Mouse (Mus musculus) heart, embryonic 11.5 days (tissue): ENCODE measurements around the gene Sar1b. TPM values are rescaled to one million over a fixed set of nuclear protein-coding genes. Genes with fewer than 3 reads are reported as not detected.

ENCODE experiments used
- ATAC-seq: fragments of 200-750 bp; cut with Nextera tagmentation; replicated peaks from 2 replicates; pipeline ENCODE4 v1.8.0; 2017; ENCODE audit warnings: moderate library complexity; ENCODE audit not compliant: insufficient number of reproducible peaks, low FRiP score, low TSS enrichment
- H3K27ac ChIP-seq: fragments of 300-500 bp; sonication (generic); 2 replicates; pipeline ENCODE4 v1.5.1; 2014; ENCODE audit warnings: mild to moderate bottlenecking, low read depth, low read length
- H3K27me3 ChIP-seq: fragments of 300-500 bp; sonication (generic); 2 replicates; pipeline ENCODE4 v1.6.1; 2014; ENCODE audit warnings: mild to moderate bottlenecking, low read length, mixed read lengths; ENCODE audit not compliant: control insufficient read depth, insufficient read depth
- H3K36me3 ChIP-seq: fragments of 300-500 bp; sonication (generic); 2 replicates; pipeline ENCODE4 v1.6.1; 2014; ENCODE audit warnings: mild to moderate bottlenecking, low read length, moderate library complexity, mixed read lengths; ENCODE audit not compliant: control insufficient read depth, insufficient read depth
- H3K4me1 ChIP-seq: fragments of 300-500 bp; sonication (generic); 2 replicates; pipeline ENCODE4 v1.6.1; 2014; ENCODE audit warnings: low read length; ENCODE audit not compliant: control insufficient read depth, insufficient read depth
- H3K4me2 ChIP-seq: fragments of 300-500 bp; sonication (generic); 2 replicates; pipeline ENCODE4 v1.6.1; 2014; ENCODE audit warnings: mild to moderate bottlenecking, moderate library complexity
- H3K4me3 ChIP-seq: fragments of 300-500 bp; sonication (generic); 2 replicates; pipeline ENCODE4 v1.5.1; 2014; ENCODE audit warnings: low read depth, low read length
- H3K9ac ChIP-seq: fragments of 300-500 bp; sonication (generic); 2 replicates; pipeline ENCODE4 v1.6.1; 2014; ENCODE audit warnings: mild to moderate bottlenecking, low read depth, low read length, moderate library complexity
- H3K9me3 ChIP-seq: fragments of 300-500 bp; sonication (generic); replicated peaks from 2 replicates; pipeline ENCODE4 v1.6.1; 2016; ENCODE audit warnings: low read length; ENCODE audit not compliant: control insufficient read depth
- WGBS: fragments of 180-500 bp; shearing (Covaris S2); extraction: QIAGEN DNeasy Blood & Tissue Kit; methylation state at CpG from one replicate; pipeline ENCODE4 v1.1.7; 2014; ENCODE audit not compliant: insufficient replicate concordance; 5-methylcytosine and 5-hydroxymethylcytosine counted together
- polyA plus RNA-seq: library from polyadenylated mRNA; unstranded; fragments of >200 nt; fragmentation: Nextera tagmentation; extraction: Ambion mirVana; gene quantifications from 2 replicates; pipeline ENCODE4 v1.2.1, GENCODE M21; 2014

Gene Sar1b
- polyA plus RNA-seq, 1 experiment from 2014 or later, result 136 TPM

GRCm38 (mm10) chr11:51763955-51764354 lies 468 bp downstream of the Sar1b start:
- peaks cover 3% of the 10 kb centered on the region; the same call in 1 of the 2 replicates for H3K27me3 ChIP-seq
- WGBS, result 5% methylated on average over 13 of the region's 13 CpGs
- no peaks in the 10 kb centered on the region for H3K9me3 ChIP-seq
- peaks cover 8% of the 10 kb centered on the region for H3K4me1 ChIP-seq
- ATAC-seq, result no peak
- no peak overlapping the region for H3K27ac ChIP-seq
- peak overlapping the region; percentile 91 for H3K9ac ChIP-seq
- peak overlapping the region; percentile 87 for H3K4me2 ChIP-seq
- no peaks in the 10 kb centered on the region for H3K36me3 ChIP-seq
- peak overlapping the region; percentile 99 for H3K4me3 ChIP-seq

GRCm38 (mm10) chr11:51764816-51765215 lies 1.3 kb downstream of the Sar1b start:
- H3K4me1 ChIP-seq, result peaks cover 8% of the 10 kb centered on the region
- 77% methylated on average over 4 of the region's 4 CpGs for WGBS
- H3K4me3 ChIP-seq, result peak overlapping the region; percentile 99; the same call in 1 of the 2 replicates
- peak overlapping the region; percentile 87; the same call in 1 of the 2 replicates for H3K4me2 ChIP-seq
- no peak overlapping the region for H3K27ac ChIP-seq
- peaks cover 3% of the 10 kb centered on the region; the same call in 1 of the 2 replicates for H3K27me3 ChIP-seq
- no peak overlapping the region for H3K9ac ChIP-seq
- ATAC-seq, result no peak
- H3K36me3 ChIP-seq, result no peaks in the 10 kb centered on the region
- no peaks in the 10 kb centered on the region for H3K9me3 ChIP-seq

GRCm38 (mm10) chr11:51767579-51768220 lies 4.2 kb downstream of the Sar1b start:
- H3K36me3 ChIP-seq, result no peaks in the 10 kb centered on the region
- H3K27me3 ChIP-seq, result no peaks in the 10 kb centered on the region
- peaks cover 8% of the 10 kb centered on the region for H3K4me1 ChIP-seq
- H3K27ac ChIP-seq, result no peak overlapping the region
- WGBS, result 67% methylated on average over 8 of the region's 8 CpGs
- H3K4me2 ChIP-seq, result no peak overlapping the region
- H3K9ac ChIP-seq, result no peak overlapping the region
- H3K9me3 ChIP-seq, result no peaks in the 10 kb centered on the region
- H3K4me3 ChIP-seq, result no peak overlapping the region
- ATAC-seq, result no peak

- Histone ChIP-seq H3K36me3 (no peaks in the 10 kb centered on the region), H3K9ac (no peak overlapping the region), H3K27me3 (no peaks in the 10 kb centered on the region), H3K4me3 (no peak overlapping the region), H3K9me3 (no peaks in the 10 kb centered on the region), H3K4me1 (peaks cover 8% of the 10 kb centered on the region), H3K27ac (0 out of 2 replicates have a peak overlapping the region, but pooled peaks have one; percentile 15), H3K4me2 (no peak overlapping the region)
- 65% methylated on average over 5 of the region's 5 CpGs for WGBS
- ATAC-seq, result no peak
These were observed 4.8 kb downstream of the Sar1b start for GRCm38 (mm10) chr11:51768296-51768695.

- H3K27ac ChIP-seq, result no peak overlapping the region
- peaks cover 5% of the 10 kb centered on the region for H3K36me3 ChIP-seq
- H3K27me3 ChIP-seq, result no peaks in the 10 kb centered on the region
- H3K4me3 ChIP-seq, result no peak overlapping the region
- H3K9ac ChIP-seq, result no peak overlapping the region
- no peak overlapping the region for H3K4me2 ChIP-seq
- no peak for ATAC-seq
- H3K9me3 ChIP-seq, result no peaks in the 10 kb centered on the region
- 86% methylated on average over 3 of the region's 3 CpGs for WGBS
- H3K4me1 ChIP-seq, result no peaks in the 10 kb centered on the region
These were observed 12.0 kb downstream of the Sar1b start for GRCm38 (mm10) chr11:51775507-51775906.

GRCm38 (mm10) chr11:51777478-51777877 lies 14.0 kb downstream of the Sar1b start:
- H3K9ac ChIP-seq, result no peak overlapping the region
- no peaks in the 10 kb centered on the region for H3K9me3 ChIP-seq
- H3K4me1 ChIP-seq, result no peaks in the 10 kb centered on the region
- no peak overlapping the region for H3K27ac ChIP-seq
- 89% methylated on average over 5 of the region's 5 CpGs for WGBS
- no peak for ATAC-seq
- no peaks in the 10 kb centered on the region for H3K27me3 ChIP-seq
- no peak overlapping the region for H3K4me3 ChIP-seq
- H3K36me3 ChIP-seq, result peaks cover 7% of the 10 kb centered on the region
- no peak overlapping the region for H3K4me2 ChIP-seq

GRCm38 (mm10) chr11:51780773-51781267 lies 17.3 kb downstream of the Sar1b start:
- Histone ChIP-seq H3K9me3 (no peaks in the 10 kb centered on the region), H3K36me3 (peaks cover 13% of the 10 kb centered on the region)

GRCm38 (mm10) chr11:51782721-51783120 lies 19.2 kb downstream of the Sar1b start:
- peaks cover 18% of the 10 kb centered on the region for H3K36me3 ChIP-seq
- no peak for ATAC-seq
- H3K27me3 ChIP-seq, result no peaks in the 10 kb centered on the region
- H3K4me3 ChIP-seq, result no peak overlapping the region
- H3K4me1 ChIP-seq, result no peaks in the 10 kb centered on the region
- WGBS, result 86% methylated on average over 6 of the region's 6 CpGs
- no peak overlapping the region for H3K4me2 ChIP-seq
- no peak overlapping the region for H3K27ac ChIP-seq
- H3K9me3 ChIP-seq, result no peaks in the 10 kb centered on the region
- no peak overlapping the region for H3K9ac ChIP-seq

More at GRCm38 (mm10) chr11:51780773-51781267, 17.3 kb downstream of the Sar1b start:
- Histone ChIP-seq H3K4me2 (no peak overlapping the region), H3K4me3 (no peak overlapping the region), H3K9ac (no peak overlapping the region), H3K4me1 (no peaks in the 10 kb centered on the region), H3K27ac (no peak overlapping the region), H3K27me3 (no peaks in the 10 kb centered on the region)
- 84% methylated on average over 9 of the region's 9 CpGs for WGBS
- no peak for ATAC-seq

- WGBS, result 89% methylated on average over 6 of the region's 6 CpGs
- no peaks in the 10 kb centered on the region for H3K4me1 ChIP-seq
- no peak overlapping the region for H3K27ac ChIP-seq
- H3K4me3 ChIP-seq, result no peak overlapping the region
- H3K36me3 ChIP-seq, result peaks cover 16% of the 10 kb centered on the region
- no peaks in the 10 kb centered on the region for H3K9me3 ChIP-seq
- H3K9ac ChIP-seq, result no peak overlapping the region
- H3K27me3 ChIP-seq, result no peaks in the 10 kb centered on the region
- ATAC-seq, result no peak
- no peak overlapping the region for H3K4me2 ChIP-seq
These were observed 22.4 kb downstream of the Sar1b start for GRCm38 (mm10) chr11:51785926-51786325.
